Mouse (Mus musculus) urinary bladder, adult 2 months (tissue): ENCODE measurements around the gene Gm20388. TPM values are rescaled to one million over a fixed set of nuclear protein-coding genes. Genes with fewer than 3 reads are reported as not detected.

Experiments
- DNase-seq: peaks from one replicate; pipeline ENCODE4 v3.0.0; 2022; ENCODE audit warnings: low spot score
- polyA plus RNA-seq: library from polyadenylated mRNA; depleted of rRNA; stranded (reverse); fragments of >200 nt; gene quantifications from 2 replicates; pipeline ENCODE4 v1.2.3, GENCODE M21; 2012

Gene Gm20388
- polyA plus RNA-seq, 1 experiment: 50.2 TPM

DNA sequence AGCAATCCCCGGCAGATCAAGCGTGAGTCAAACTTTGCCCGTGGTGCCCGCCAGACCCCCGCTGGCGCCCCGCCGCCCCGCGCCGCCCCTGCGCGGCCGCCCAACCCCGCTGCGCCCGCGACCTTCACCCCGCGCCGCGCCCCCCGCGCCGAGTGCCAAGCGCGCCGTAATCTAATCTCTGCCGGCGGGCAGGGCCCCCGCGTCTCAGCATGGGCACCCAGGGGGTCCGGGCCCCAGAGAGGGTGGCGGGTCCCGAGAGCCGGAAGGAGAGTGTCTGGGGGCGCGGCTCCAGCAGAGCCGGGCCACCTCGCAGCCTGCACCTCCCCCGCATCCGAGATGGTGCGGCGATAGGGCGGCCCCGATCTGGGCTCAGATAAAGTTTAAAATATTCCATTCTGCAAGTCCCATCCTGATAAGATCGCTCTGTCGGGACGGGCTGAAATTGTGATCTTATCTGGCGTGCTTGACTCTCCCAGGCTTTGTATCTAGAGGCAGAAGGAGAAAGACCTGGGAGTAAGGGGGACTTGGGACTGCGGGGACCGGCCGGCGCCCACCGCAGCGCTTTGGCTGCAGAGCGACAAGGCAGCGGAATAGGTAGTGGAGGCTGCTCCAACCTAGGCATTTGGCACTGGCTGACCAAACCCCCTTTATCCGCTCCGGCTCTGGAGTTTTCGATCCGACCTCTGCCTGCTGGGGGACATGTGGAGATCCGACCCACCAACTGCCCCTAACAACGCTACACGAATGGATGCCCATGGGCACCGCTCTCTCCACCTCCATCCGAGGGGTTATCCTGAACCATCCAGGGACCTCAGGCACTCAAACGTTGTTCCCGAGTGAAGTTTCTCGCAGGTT lies 2372.1 kb downstream of the Gm20388 start:
- DNase-seq: peak; percentile 39

DNA sequence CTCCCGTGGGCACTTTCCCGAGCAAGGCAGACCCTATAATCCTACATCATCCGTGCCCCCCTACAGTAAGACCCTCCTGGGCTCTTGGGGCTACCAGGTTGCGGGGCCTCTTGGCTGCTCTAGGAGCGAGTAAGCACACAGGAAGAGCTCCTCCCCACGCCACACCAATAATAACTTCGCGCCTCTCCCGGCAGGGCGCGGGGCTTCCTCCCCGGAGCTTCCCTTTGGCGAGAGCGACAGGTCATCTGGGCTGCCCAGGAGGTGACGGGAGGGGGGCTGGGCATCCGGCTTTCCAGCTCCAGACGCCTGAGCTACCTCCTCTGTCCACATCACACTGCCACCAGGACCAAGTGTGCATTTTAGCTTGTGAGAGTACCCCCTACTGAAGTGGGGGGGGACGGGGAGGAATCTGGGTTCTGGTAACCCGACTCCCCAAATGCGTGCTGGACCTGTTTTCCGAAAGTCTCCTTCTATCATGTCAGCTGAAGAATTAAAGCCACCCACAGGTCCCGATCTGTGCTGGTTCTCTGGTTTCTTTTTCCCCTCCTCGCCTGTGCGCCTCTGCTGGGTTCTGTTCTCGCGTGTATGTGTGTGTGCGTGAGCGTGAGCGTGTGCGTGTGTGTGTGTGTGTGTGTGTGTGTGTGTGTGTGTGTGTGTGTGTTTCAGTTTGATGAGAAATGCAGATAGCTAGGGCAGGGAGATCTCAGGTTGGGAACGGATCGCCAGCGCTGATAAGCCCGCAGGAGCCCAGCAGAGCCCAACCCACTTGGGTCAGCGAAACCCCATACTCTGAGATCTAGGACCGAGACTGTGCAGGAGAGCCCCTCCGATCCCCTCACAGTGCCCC lies 2372.9 kb downstream of the Gm20388 start:
- DNase-seq: peak; percentile 49

DNA sequence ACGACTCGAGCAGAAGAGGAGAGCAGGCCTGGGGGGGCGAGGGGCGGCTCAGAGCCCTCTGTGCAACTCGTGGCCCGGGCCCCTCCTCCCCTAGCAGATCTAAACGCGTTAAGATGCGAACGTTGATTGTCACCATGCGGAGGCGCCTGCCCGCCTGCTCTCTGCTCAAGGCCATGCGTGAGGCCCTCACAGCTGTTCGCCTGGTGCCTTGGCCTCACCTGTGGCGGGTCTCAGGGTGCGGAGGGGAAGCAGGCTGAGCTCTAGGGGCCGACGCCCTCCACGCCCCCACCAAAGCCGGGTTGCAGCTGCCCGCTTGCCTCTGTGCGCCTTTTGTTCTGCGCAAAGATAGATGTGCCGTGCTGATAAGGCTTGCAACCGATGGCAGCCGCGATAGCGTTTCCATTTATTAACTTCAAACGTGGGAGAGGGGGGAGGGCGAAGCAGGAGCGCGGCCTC lies 2373.6 kb downstream of the Gm20388 start:
- DNase-seq: peak; percentile 40

DNA sequence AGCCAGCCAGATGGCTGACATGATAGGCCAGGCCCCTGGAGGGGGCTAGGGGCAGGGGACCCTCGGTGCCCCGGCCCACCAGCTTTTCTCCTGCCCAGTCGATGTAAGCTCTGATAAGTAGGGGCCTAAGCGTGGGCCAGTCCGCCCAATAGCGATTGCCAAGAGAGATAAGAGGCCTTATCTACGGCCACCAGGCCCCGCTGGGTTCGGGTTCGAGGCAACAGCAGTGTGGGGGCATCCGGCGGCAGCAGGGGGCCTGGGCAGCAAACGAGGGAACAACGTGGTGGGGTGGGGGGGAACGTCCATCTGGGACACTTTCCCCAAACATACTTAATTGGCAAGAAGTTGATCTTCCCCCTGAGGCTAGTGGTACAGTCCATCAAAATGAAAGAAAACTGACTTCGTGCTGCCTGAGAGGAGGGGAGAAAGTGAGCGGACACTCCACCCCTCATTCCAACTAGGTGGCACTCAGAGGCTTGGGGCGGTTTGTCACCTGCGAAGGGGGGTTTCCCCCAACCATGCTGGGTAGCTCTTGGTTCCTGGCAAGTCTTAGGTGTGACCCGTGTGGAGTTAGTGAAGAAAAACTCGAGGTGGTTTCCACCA lies 2374.1 kb downstream of the Gm20388 start:
- no peak for DNase-seq

DNA sequence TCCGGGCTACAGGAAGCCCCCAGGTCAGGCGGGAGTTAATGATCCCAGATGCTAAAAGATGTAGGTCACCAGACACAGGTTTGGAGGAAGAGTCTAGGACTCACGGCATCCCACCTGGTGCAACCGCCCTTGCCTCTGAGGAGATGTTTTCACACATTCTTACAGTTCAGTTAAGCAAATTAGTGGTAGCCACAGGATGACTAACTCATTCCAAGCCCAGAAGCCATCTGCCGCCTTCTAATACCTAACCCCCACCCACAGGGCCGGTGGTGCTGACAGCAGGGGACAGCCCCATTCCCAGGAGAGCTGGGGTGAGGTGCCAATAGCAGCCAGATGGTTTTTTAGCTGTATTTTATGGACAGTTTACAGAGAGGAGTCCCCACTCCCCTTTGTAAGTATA lies 2375.1 kb downstream of the Gm20388 start:
- DNase-seq: no peak

DNA sequence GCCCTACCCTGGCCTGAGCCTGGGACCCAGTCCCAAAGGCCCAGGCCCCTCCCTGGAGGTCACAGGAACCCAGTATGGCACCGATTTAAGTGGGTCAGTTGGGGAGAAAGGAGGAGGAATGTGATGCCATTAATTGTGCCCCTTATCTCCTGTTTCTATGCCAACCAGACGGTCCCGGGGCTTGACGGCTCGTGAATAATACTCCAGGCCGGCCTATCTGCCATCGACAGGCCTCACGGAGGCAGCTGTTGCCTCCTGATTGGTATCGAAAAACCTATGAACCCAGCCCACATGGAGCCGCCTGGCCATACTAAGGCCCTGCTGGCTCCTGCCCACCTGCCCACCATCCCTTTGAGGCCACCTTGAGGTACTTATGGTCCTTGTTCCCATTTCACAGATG lies 2376.3 kb downstream of the Gm20388 start:
- no peak for DNase-seq

DNA sequence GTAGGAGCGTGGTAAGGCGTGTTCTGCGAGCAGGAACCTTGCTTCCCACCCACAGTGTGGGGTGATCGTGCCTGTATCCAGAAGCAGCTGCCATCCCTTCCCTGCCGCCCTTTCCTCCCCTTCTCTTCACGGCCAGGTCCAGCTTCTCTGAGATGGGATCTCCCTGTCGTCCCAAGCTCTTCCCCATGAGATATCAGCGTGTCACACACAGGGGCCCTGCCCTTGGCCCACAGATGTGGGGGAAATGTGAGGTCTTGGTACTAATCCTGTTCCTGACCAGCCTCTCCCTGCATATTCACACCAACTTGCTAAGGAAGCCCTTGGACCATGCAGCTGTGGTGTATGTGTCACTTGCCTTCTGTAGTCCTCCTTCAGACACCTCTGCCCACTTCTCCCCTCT lies 2377.1 kb downstream of the Gm20388 start:
- no peak for DNase-seq

DNA sequence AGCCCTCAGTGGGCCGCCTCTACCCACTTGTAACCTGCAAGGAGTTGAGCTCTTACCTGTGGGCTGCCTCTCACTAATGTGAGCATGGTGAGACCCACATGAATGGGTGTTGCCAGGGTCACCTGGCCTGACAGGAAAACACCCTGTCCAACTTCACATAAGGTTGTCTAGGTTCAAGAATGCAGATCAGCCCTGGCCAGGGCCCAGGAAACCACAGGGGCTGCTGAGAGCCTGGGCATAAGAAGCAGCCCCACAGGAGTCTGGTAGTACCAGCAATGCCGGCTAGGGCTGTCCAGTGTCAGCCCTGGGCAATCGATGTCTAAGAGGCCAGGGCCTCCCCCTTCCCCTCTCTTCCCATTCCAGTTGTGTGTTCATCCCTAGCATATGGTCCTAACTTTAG lies 2377.7 kb downstream of the Gm20388 start:
- no peak for DNase-seq

DNA sequence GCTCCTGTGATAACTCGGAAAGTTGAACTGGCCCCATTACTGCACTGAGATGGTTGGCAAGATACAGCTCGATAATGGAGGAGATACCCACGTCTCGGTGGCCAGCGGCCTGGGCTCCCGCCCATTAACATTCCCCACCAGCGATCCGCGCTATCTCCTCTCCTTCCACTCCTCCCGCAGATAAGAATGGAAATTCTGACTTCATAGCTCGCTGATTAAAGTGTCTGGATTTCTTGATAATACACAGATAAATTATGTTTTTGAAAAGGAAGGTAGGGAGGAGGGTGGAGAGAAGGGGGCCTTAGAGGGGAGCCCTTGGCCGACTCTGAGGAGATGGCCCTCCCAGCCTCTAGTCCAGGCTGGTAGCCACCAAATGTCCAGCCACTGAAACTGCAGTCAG lies 2380.4 kb downstream of the Gm20388 start:
- DNase-seq: no peak

DNA sequence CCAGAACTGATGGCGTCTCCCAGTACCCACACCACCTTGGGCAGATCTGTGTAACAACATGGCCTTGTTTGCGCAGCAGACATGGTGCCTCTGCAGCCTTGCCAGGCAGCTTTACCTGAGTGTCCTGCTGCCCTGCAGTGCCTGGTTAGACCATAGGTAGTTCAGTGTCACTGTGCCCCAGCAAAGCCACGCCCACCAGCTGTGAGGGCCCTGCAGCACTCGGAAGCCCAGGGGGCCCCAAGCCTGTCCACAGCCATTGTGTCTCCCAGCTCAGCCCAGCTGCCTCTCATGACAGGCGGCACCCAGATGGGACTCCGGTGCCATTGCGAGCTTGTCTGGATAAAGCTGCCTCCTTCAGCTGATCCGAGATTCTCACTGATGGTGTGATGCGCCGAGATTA lies 2380.9 kb downstream of the Gm20388 start:
- DNase-seq: no peak

DNA sequence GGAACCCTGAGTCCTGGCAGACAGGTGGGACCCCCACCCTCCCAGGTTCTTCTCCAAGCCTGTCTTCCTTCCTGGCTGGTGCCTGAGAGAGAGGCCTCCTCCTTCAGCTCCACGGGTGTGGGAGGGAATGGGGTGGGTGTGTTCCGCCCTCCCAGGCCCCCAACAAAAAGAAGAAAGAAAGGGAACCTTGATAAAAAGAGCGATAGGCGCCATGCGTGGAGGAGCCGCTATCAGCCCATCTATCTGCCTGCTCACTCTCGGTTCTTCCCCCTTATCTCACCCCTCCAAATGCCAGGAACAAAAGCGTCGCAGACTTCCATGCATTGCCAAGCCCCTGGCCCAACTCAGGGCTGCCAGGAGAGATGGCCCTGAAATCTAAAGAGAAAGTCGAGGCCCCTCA lies 2382.8 kb downstream of the Gm20388 start:
- no peak for DNase-seq

DNA sequence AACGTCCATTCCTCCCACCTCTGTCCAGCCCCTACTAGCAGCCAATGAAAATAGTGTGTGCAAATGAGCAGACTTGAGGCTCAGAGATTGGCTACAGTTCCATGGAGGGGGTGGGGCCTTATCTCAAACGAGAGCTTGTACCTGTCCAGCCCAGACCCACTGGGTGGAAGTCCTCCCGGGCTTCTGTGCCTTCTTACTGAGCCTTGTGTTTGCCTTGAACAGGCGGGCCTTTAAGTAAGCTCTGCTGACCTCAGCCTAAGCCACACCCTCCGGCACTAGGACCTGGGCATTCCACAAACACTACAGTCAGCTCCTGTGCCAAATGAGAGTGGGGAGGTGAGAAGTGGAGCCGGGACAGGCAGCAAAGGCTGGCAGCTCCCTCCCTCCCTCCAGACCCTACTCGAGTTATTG lies 2383.6 kb downstream of the Gm20388 start:
- DNase-seq: peak; percentile 41

DNA sequence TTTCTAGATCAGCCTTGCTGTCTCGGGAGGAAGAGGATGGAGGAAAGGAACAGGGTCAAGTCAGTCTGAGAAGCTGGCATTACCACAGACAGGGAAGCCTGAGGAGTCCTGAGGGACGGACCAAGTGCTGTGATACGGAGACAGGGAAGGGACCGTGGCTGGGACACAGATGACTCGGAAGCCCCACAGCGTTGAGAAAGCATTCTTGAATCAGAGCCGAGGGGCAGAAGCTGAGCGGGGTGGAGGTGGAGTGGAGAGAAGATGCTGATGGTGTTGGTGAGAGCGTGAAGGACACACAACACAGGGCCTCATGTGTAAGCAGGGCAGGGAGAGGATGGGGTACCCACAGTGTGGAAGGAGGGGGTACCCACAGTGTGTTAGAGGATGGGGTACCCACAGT lies 2384.7 kb downstream of the Gm20388 start:
- DNase-seq: no peak

DNA sequence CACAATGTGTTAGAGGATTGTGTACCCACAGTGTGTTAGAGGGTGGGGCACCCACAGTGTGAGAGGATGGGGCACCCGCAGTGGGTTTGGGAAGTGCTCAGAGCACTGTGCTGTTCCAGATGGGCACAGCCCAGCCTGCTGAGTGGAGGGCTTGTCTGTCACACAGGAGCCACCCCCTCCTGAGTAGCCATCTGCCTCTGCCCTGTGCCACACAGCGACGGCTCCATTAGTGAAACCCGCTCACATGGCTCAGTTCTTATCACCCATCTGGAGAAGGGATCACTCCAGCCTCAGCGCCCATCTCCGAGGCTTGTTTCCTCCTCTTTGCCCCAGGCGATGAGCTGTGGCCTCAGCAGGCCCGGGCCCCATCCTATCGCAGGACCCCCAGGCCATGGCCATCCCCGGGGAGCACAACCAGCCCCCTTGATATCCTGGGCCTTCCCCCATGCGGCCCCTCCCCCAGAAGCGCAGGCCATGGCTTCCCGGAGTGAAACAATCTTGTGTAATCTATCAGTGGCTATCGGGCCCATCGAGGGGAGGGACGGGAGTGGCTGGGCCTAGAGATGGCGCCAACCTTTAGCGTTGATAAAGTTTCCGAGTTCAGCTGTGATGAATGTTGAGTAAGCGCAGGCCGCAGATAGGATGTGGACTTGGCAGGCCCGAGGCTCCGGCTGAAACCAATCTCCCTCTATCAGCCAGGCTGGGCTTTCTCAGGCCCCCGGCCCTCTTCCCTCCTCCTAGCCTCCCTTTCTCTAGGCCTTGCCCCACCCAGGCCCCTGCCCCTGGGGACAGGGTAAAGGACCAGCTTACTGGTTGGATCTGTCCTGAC lies 2385.7 kb downstream of the Gm20388 start:
- peak; percentile 48 for DNase-seq

DNA sequence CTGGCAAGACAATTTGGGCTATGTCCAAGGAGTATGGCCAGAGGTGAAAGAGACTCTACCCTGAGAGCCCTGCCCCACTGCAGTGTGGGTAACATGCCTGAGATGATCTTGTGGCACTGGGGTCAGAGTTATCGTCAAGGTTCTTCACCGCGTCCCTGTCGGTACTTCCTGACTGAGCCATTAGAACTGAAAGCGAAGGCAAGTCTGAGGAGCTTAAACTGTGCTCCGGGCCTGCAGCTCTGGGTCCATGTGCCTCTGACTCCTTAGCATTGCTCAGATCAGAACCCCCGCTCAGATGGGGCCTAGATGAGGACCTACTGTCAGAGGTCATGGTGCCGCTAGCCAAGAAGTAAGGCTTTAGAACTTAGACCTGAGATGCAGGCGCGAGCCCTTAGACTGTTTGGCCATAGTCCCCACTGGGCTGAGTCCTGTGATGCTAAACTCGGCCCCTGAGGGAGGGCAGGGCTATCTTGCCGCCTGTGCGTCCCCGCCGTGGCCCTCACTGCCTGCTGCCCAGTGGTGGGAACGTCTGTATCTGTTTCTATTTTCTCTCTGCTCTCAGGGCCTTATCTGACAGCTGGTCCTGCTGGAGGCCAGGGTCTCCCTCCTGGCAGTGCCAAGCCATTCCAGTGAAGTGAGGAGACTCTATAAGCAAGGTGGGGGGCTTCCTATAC lies 2389.1 kb downstream of the Gm20388 start:
- DNase-seq: no peak

DNA sequence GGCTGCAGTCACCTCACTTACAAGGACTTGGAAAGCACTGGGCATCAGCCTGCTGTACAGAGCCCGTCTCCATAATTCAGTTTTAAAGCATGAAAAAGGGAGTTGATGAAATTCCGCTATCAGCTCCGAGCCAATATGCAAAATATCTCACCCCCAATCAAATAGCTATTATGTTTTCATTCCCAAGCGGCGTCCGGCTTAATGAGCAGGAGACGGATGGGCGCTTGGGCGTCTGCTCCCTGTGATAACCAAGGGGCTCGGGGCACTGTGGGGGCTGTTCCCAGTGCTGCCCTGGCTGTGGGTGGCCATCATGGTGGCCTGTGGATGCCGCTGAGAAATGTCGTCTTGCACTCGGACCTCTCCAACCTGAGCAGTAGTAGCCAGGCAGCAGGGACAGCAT lies 2390.4 kb downstream of the Gm20388 start:
- DNase-seq: no peak

DNA sequence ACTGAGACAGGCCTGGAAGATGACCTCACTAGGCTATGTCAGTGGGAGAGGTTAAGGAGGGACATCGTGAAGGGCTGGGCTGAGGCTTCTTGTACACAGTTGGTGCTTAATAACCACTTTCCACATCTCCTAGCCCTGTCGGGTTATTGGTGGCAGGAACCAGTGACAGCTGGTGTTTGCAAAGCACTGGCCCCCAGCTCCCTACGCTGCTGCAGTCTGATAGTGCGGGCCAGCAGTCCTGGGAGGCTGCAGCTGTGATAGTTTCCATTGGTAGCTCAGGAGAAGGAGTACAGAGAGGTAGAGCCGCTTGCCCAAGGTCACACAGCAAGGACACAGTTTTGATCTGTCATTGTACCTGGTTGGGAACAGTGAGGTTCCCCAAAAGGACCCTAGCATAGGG lies 2391.2 kb downstream of the Gm20388 start:
- DNase-seq: no peak

DNA sequence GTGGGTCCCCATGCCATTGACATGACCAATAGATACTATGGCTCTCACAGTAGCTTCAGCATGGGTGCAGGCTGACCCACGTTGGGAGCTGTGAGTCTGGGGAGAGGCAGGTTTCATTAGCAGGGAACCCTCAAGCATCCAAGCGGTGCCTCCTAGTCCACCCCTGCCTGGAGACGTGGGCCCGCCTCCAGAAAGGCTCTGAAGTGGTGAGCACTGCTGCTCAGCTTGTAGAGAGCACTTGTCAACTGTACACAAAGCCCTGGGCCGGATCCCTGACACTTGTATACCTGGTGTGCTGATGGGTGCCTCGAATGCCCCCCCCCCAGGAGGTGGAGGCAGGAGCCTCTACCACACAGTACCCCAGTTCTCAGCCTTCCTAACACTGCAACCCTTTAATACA lies 2392.8 kb downstream of the Gm20388 start:
- no peak for DNase-seq

DNA sequence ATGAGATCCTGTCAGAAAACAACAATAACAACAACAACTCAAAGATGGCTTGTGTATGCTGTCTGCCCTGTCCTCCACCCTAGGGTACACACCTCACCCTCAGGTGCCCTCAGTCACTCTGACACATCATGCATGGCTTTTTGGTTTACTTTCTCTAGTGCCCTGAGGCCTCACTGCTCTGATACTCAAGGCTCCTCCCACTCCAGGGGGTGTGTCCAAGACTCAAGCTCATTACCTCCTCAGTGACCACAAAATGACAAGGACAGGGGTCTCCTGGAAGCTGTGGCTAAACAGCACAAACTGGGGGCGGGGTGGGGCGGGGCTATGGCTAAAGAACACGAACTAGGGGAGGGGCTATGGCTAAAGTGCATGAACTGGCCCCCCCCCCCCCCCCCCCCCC lies 2393.4 kb downstream of the Gm20388 start:
- DNase-seq: no peak

DNA sequence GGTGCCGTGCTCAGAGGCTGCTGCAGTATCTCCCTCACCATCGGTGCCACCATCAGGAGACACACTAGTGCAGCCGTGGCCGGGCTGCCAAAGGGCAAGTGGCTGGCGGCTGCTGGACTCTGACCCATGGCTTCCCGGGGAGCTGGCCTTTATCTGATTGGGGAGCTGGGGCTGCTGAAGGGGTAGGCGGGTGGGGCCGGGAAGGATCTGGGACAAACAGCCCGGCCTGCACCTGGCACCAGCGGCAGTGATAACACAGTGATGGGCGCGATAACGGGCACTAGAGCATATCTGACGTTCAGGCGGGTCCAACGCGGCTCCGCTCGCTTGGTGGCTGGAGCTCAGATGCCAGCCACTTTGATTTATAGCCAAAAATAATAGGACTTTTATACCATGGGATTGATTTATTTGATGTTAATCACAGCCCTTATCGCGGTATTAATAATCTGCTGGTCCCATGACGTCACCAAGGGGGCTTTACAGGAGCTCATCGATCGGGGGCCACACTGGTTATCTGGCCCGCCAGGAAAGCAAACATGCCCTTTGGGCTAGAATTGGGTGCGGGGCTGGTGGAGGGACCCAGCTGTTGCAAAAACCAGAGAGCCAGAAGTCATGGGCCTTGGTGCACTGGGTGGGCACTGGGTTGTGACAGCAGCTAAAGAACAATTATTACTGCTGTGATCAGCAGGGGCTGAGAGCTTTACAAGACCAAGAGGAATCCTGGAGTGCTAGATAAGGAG lies 2396.2 kb downstream of the Gm20388 start:
- DNase-seq: no peak
